Mouse (Mus musculus) heart, postnatal 36 days (tissue): Measurements from ENCODE around the gene Ewsr1. TPM values are rescaled to one million over a fixed set of nuclear protein-coding genes. Genes with fewer than 3 reads are reported as not detected.
A peak's percentile ranks its signal among the peaks of the same experiment; 100 is the strongest.

Experiments used
- DNase-seq, 2 experiments: peaks; one replicate each; pipeline ENCODE4 v3.0.0; 2021 to 2022
- intact Hi-C: fragments of 180-260 bp; cut with DNase I; formaldehyde crosslinking; loops from one replicate; pipeline ENCODE4 v1.15.1; 2025
- total RNA-seq, 2 experiments: library from RNA; stranded (reverse); gene quantifications; 2 replicates each; pipeline ENCODE4 v1.2.3; 2021

Gene Ewsr1
- total RNA-seq, 2 experiments from 2014 or later, result 85.9 to 93.8 TPM

DNA sequence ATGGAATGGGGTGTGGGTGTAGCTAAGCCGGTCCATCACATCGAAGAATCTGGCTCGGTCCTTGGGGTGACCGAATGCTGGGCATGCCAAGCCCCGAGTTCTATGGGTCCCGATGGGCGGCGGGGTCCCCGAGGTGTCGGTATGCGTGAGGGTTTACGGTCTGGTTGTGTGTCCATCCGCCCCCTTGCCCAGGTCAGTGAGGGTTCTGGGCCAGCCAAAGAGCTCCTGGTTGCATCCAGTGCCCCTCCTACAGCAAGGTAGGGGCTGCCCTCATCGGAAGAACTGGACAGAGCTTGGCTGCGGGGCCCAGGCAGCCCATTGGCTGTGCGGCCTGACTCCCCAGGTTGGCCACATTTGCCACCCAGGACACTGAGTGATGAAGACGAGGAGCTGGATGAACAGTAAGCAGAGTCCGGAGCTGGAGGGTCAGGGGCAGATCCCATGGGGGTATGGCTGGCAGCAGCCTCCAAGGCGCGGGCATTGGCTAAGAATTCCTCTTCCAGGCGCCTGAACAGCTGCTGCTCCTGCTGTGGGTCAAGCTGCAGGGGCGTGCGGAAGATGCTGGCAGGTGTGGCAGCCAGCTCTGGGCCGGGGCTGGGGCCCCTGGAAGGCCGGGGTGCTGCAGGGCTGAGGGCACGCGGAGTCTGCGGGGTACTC, 38.2 kb downstream of the Ewsr1 start:
- intact Hi-C loops, result no loop called here

GRCm38 (mm10) chr11:5059704-5060156, 39.3 kb downstream of the Ewsr1 start:
- intact Hi-C loops, result no loop called here
- DNase-seq, result peak; percentile 38 to 40

More for the DNA sequence above, 38.2 kb downstream of the Ewsr1 start:
- DNase-seq, result no peak

DNA sequence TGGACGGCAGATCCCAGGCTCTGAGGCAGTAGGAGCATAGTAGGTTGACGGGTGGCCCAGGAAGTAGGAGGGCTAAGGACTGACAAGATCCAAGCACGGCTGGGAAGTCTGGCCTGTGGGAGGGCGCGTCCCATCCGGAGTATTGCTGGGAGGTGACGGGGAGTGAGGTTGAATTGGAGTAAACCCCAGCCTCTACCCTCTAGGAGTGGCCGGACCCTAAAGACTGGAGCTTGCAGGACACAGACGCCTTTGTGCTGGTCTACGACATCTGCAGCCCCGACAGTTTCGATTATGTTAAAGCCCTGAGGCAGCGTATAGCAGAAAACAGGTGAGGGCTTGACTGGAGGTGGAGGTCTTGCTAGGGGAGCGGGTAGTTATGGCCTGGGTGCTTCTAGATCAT, 39.8 kb downstream of the Ewsr1 start:
- intact Hi-C loops, result no loop called here
- no peak for DNase-seq

GRCm38 (mm10) chr11:5058783-5059182, 40.3 kb downstream of the Ewsr1 start:
- no peak for DNase-seq
- intact Hi-C loops, result no loop called here

GRCm38 (mm10) chr11:5057856-5058641, 41.0 kb downstream of the Ewsr1 start, which contains the start of gene Rasl10a:
Gene Rasl10a, plus strand, starts transcription at chr11:5058128.
- DNase-seq, result peak; percentile 42 to 57
- intact Hi-C loops, result no loop called here

- intact Hi-C loops, result no loop called here
Measured at GRCm38 (mm10) chr11:5057541-5057855, 41.6 kb downstream of the Ewsr1 start.

DNA sequence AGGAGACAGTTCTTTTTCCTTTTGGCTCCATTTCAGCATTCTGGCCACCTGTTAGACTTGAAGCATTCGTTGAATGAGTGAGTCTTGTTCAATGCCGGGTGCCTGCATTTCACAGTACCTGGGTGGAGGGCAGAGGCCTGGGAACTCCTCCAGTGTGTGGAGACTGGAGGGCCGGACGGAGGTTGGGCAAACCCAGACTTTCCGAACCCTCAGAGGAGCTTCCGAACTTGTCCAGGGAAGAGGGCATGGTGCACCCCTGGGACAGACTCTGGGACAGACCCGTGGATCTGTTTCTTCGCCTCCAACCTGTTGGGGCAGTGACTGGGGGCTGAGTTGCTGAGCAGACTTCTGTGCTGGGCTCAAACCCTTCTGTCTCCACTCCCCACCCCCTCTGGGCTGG, 42.0 kb downstream of the Ewsr1 start:
- intact Hi-C loops, result no loop called here
- DNase-seq, result no peak

More at GRCm38 (mm10) chr11:5057541-5057855, 41.6 kb downstream of the Ewsr1 start:
- peak in 1 of 2 experiments; percentile 39 for DNase-seq

DNA sequence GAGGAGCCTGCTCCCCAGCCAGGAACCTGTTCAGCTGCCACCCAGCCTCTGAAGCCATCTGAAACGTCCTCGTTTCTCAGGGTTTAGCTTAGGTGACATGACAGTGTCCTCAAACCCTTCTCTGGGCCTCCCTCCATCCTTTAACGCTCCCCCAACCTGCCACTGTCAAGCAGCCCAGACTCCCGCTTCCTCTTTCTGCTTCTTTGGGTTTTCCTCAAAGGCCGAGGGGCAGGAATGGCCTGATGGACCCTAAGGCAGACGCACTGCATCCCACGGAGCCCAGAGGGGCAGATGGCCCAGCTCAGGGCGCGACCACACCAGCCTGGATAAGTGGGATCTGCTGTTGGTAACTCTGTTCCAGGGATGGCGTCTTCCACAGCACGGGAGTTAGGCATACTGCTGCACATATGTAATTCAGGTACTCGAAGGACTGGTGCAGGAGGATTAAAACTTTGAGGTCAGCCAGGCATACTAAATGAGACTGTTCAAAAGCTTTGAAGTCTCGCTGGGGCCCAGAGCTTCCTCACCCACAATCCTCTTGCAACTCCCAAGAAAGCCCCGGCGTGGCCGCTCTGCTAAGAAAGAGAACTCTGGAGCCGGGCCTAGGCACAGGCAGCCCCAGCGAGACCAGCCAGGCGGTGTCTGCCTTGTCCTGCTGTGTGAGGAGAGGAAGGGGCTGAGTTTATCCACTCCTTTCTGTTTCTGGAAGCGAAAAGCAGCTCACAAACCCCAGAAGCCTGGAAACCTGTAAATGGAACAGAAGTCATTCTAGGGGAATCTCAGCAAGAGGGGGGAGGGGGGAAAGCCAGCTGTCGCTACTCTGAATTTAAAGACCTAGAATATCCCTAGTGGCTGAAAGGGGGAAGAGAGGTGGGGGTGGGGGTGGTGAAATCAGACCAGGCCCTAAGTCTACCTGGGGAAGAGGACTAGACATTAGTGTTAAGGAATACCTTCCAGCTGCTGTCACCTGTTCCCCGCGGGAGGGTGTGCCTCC, 42.8 kb downstream of the Ewsr1 start:
- DNase-seq, result no peak
- intact Hi-C loops, result no loop called here

DNA sequence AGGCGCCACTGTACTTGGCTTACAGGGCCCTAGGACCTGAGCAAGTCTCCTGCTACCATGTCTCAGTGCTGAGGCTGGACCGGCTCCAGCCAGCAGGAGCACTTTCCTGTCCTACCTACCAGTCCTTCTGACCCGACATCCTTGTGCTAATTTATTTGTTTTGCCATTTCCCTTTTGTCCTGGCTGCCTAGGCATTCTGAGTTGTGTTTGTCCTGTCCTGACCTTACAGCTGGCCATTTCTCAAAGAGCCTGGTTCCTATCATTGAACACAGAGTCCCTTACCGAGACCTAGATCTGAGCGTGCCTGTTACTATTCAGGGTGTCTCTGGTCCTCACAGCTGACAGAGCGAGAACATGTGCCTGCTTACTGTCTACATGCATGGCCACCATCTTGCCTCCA, 44.2 kb downstream of the Ewsr1 start:
- intact Hi-C loops, result no loop called here
- no peak for DNase-seq

DNA sequence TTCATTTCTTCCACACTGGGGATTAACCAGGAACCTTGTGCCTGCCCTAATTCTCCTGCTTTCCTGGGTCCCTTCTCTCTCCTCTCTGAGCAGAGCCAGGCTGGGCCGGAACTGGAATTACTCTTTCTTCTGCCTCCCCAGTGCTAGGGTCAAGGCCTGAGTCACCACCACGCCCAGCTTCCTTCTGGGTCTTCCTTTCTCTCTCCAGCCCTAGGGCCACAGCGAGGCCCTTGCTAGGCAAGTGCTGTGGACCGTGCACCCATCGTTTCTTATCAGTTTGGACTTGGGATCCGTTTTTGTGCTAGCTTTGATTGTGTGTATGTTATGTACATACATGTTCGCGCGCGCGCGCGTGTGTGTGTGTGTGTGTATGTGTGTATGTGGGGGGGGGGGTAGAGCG, 44.9 kb downstream of the Ewsr1 start:
- no peak for DNase-seq
- intact Hi-C loops, result no loop called here

DNA sequence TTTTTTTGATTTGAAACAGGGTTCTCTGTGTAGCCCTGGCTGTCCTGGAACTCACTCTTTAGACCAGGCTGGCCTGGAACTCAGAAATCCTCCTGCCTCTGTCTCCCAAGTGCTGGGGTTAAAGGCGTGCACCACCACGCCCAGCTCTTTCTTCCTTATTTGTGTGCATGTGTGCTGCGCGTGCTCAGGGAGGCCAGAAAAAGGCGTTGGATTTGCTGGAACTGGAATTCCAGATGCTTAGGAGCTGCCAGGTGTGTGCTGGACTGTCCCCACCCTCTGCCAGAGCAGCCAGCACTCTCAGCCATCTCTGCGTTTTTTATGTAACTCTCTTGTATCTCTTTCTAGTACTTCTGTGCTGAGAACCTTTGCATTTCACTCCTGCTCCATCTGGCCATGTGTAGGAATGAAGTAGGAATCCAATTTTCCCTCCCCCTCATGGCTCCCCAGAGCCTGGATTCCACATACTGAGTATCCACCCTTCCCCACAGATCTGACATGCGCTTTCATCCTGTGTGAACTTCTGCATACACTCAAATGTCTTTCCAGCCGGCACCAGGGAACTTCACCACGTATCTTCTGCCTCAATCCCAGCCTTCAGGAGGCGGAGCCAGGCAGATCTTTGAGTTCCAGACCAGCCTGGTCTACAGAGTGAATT, 46.7 kb downstream of the Ewsr1 start:
- no peak for DNase-seq
- intact Hi-C loops, result no loop called here

GRCm38 (mm10) chr11:5051629-5052028, 47.4 kb downstream of the Ewsr1 start:
- intact Hi-C loops, result no loop called here

DNA sequence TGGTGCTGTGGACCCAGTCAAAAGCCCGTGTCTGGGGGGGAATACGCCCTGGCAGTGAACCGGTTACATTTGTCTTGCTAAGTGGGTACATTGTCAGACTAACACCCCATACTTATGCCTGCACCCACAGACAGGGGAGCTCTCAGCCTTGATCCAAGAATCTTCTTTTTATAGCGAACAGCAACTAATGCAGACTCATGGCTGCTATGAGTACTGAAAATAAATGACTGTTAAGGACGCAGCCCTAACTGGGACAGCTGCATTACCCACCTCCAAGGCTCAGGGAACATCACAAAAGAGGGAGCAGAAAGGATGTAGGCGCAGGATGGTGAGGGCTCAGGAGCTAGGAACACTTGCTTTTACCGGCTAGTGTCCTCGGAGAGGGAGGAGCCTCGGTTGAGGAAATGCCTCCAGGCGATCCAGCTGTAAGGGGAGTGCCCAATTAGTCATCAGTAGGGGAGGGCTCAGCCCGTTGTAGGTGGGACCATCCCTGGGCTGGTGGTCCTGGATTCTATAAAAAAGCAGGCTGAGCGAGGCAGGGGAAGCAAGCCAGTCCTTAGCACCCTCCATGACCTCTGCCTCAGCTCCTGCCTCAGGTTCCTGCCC, 52.6 kb downstream of the Ewsr1 start:
- intact Hi-C loops, result no loop called here

More at GRCm38 (mm10) chr11:5051629-5052028, 47.4 kb downstream of the Ewsr1 start:
- no peak for DNase-seq

GRCm38 (mm10) chr11:5042645-5043381, 56.3 kb downstream of the Ewsr1 start:
- no peak for DNase-seq
- intact Hi-C loops, result no loop called here

More for the DNA sequence above, 52.6 kb downstream of the Ewsr1 start:
- no peak for DNase-seq

DNA sequence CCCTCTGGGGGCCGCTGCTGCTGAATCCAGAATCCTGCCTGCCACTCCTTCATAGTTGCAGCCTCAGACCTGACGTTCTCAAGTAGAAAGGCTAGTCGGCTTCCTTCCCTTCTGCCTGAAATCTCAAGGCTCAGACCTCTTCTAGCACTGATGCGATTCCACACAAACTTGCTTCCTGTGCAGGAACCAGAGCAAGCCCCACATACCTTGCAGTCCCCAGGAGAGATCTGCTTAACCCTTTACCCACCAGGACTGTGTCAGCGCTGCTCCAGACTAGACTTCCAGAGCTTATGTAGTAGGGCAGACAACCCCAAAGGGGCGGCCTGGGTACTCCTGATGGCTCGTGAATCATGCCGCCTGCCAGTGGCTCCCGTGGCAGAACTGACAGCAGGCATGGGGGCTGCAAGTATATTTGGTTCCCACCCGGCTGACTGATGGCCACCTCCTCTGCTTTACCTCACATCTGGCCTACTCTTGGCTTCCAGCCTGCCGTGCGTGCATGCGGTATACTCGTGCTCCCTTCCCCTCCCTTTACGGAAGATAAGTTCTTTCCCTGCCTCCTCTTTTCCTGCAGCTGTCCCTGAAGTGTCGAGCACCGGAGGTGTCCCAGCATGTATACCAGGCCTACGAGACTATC, 57.8 kb downstream of the Ewsr1 start:
- no peak for DNase-seq
- intact Hi-C loops, result no loop called here

DNA sequence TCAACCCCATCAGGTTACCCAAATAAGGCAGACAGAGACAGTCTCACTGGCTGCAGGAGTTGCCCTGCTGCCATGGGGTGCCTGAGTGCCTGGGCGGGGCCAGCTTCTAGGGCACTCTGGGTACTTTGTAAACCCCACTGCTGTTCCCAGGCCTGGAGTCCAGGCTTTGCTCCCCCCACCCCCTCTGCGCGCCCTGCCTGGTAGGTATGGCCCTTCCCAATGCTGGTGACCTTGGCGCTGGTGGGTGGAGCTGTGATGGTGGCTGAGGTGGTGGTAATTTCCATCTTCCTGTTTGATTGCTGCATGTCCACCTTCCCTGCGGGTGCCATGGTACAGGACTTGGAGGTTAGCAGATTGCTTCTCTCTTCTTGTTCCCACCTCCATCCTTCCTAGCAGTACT, 58.5 kb downstream of the Ewsr1 start:
- no peak for DNase-seq
- intact Hi-C loops, result no loop called here

DNA sequence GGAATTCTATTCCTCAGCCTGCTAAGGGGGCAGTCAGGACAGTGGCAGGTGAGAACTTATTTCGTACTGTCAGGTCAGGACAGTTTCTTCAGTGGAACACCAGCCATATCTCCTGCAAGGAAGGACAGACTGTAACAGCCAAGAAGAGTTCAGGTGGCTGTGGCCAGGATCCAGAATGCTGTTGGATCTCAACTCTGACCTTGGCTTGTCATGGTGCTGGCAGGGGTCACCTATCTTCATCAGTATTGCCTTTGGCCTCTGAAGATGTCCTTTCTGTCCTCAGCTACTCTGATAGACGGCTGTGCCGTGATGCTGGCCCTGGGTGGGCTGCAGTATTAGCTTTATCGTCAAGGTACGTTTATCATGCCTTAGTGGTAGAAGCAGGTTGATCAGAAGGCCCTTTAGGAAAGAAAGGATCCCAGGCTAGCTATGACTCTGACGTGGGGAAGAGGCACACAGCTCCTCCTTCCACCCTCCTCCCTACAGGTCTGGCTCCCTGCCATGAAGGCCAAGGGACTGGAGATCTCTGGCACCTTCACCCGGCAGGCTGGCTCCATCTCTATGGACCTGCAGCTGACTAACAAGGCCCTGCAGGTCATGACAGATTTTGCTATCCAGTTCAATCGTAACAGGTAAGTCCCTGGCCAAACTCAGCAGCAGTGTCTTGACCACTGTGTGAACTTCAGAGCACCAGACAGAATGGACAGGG, 61.8 kb downstream of the Ewsr1 start:
- DNase-seq, result peak in 1 of 2 experiments; percentile 46
- intact Hi-C loops, result no loop called here

GRCm38 (mm10) chr11:5035421-5035820, 63.6 kb downstream of the Ewsr1 start:
- DNase-seq, result no peak
- intact Hi-C loops, result no loop called here
